Mouse (Mus musculus) cerebellum, postnatal 14 days (tissue): ENCODE measurements around the gene Btbd35f11.
"Not testable (repeated sequence)": the region's sequence is repeated elsewhere in the genome, so short reads cannot be mapped to it uniquely, and the experiment has no call there.

ENCODE experiments used
- DNase-seq, 2 experiments: peaks; one replicate each; pipeline ENCODE4 v3.0.0; 2021; ENCODE audit warnings: mixed read lengths in 2 of 2

Btbd35f11 gene

GRCm38 (mm10) chrX:3443590-3443989 lies at the start of gene Btbd35f11:
Gene Btbd35f11, minus strand, starts transcription at chrX:3443690.
- DNase-seq, result not testable (repeated sequence)

- not testable (repeated sequence) for DNase-seq
Observed at GRCm38 (mm10) chrX:3409946-3410345, 33.5 kb downstream of the Btbd35f11 start.
